Mouse (Mus musculus): ENCODE results near the gene Ctsl. TPM values are rescaled to one million over a fixed set of nuclear protein-coding genes. Genes with fewer than 3 reads are reported as not detected.

The Ctsl gene
- polyA plus RNA-seq, 1 experiment from 2014 or later = 148 TPM

DNA sequence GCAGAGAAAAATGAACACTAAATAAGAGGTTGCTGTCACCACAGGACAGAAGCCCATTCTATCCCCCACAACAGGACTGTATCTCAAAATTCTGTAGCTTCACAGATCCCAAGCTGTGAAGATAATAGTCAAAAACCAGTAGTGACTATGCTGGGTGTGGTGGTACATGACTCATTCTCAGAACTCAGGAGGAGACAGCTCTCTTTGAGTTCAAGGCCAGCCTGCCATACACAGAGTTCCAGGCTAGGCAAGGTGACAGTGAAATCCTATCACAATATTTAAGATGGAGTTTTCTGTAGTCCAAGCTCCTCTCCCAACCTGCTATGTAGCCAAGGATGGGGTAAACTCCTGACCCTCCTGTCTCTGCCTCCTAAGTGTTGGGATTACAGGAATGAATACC is 5.4 kb downstream of the Ctsl start:
- DNase-seq (ENCODE audit: low spot score) (no peak), ATAC-seq (ENCODE audit: insufficient read depth, low FRiP score, low TSS enrichment) (no peak)
- Histone ChIP-seq H3K27ac (ENCODE audit: low read depth, low read length) (no peak overlapping the region), H3K27me3 (ENCODE audit: control insufficient read depth, insufficient read depth, low read length) (no peaks in the 10 kb centered on the region), H3K4me3 (ENCODE audit: low read depth, low read length) (no peak overlapping the region), H3K9ac (ENCODE audit: low read length) (no peak overlapping the region), H3K36me3 (ENCODE audit: control insufficient read depth, insufficient read depth, low read length) (peaks cover 7% of the 10 kb centered on the region), H3K4me1 (ENCODE audit: control insufficient read depth, insufficient read depth, low read length) (no peaks in the 10 kb centered on the region; the same call in 1 of the 2 replicates), H3K4me2 (ENCODE audit: low read depth) (no peak overlapping the region), H3K9me3 (ENCODE audit: control insufficient read depth, low read length) (no peaks in the 10 kb centered on the region)

DNA sequence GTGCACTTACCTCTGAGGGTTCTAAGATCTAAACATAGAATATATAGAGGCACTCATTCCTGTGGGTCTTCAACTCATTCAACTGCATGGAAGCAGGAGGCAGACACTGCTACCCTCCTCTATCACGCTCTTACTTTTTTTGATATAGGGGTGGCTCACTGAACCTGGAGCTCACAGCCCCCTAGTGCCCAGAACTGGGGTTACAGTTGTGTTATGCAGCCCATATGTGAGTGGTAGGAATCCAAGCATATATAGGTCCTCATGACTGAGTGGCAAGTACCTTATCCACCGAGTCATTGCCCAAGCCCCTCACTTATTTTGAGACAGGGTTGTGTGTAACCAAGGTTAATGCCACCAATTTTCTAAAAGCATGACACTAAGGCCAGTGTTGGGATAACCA is 6.4 kb downstream of the Ctsl start:
- Histone ChIP-seq H3K4me2 (ENCODE audit: low read depth) (no peak overlapping the region), H3K9ac (ENCODE audit: low read length) (no peak overlapping the region), H3K36me3 (ENCODE audit: control insufficient read depth, insufficient read depth, low read length) (peaks cover 7% of the 10 kb centered on the region), H3K9me3 (ENCODE audit: control insufficient read depth, low read length) (no peaks in the 10 kb centered on the region), H3K4me1 (ENCODE audit: control insufficient read depth, insufficient read depth, low read length) (no peaks in the 10 kb centered on the region; the same call in 1 of the 2 replicates), H3K27me3 (ENCODE audit: control insufficient read depth, insufficient read depth, low read length) (no peaks in the 10 kb centered on the region), H3K4me3 (ENCODE audit: low read depth, low read length) (no peak overlapping the region), H3K27ac (ENCODE audit: low read depth, low read length) (no peak overlapping the region)
- ATAC-seq (ENCODE audit: insufficient read depth, low FRiP score, low TSS enrichment) = no peak
- DNase-seq (ENCODE audit: low spot score) = peak; percentile 23
- 80% methylated on average over 2 of the region's 2 CpGs for WGBS

DNA sequence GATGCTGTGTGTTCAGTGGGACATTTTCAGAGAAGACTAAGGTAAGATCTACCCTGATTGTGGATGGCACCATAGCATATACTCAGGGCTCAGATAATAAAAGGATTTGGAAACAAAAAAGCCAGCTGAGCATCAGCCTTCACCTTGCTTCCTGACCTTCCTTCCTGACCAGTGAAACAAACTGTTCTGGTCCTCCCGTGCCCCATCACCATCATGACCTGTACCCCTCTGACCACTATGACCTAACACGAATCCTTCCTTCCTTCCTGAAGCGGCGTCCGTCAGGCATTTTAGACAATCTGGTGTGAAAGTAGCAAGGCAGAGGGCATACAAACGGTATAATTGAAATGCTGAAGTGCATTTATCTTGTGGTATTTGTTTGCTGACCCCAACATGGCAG is 8.6 kb downstream of the Ctsl start:
- ATAC-seq (ENCODE audit: insufficient read depth, low FRiP score, low TSS enrichment) = no peak
- Histone ChIP-seq H3K4me2 (ENCODE audit: low read depth) (no peak overlapping the region), H3K4me3 (ENCODE audit: low read depth, low read length) (no peak overlapping the region), H3K36me3 (ENCODE audit: control insufficient read depth, insufficient read depth, low read length) (peaks cover 7% of the 10 kb centered on the region), H3K4me1 (ENCODE audit: control insufficient read depth, insufficient read depth, low read length) (no peaks in the 10 kb centered on the region), H3K27ac (ENCODE audit: low read depth, low read length) (no peak overlapping the region), H3K9me3 (ENCODE audit: control insufficient read depth, low read length) (no peaks in the 10 kb centered on the region), H3K9ac (ENCODE audit: low read length) (no peak overlapping the region), H3K27me3 (ENCODE audit: control insufficient read depth, insufficient read depth, low read length) (no peaks in the 10 kb centered on the region)
- WGBS = 93% methylated on average over 6 of the region's 6 CpGs
- no peak for DNase-seq (ENCODE audit: low spot score)

GRCm38 (mm10) chr13:64361020-64361419 is 9.7 kb downstream of the Ctsl start:
- 90% methylated on average over 3 of the region's 3 CpGs for WGBS
- H3K36me3 ChIP-seq (ENCODE audit: control insufficient read depth, insufficient read depth, low read length) = no peaks in the 10 kb centered on the region; the same call in 1 of the 2 replicates
- no peak overlapping the region for H3K4me2 ChIP-seq (ENCODE audit: low read depth)
- H3K9me3 ChIP-seq (ENCODE audit: control insufficient read depth, low read length) = no peaks in the 10 kb centered on the region
- no peak overlapping the region for H3K9ac ChIP-seq (ENCODE audit: low read length)
- ATAC-seq (ENCODE audit: insufficient read depth, low FRiP score, low TSS enrichment) (no peak), DNase-seq (ENCODE audit: low spot score) (no peak)
- H3K27ac ChIP-seq (ENCODE audit: low read depth, low read length) = no peak overlapping the region
- no peak overlapping the region for H3K4me3 ChIP-seq (ENCODE audit: low read depth, low read length)
- no peaks in the 10 kb centered on the region for H3K27me3 ChIP-seq (ENCODE audit: control insufficient read depth, insufficient read depth, low read length)
- H3K4me1 ChIP-seq (ENCODE audit: control insufficient read depth, insufficient read depth, low read length) = no peaks in the 10 kb centered on the region

DNA sequence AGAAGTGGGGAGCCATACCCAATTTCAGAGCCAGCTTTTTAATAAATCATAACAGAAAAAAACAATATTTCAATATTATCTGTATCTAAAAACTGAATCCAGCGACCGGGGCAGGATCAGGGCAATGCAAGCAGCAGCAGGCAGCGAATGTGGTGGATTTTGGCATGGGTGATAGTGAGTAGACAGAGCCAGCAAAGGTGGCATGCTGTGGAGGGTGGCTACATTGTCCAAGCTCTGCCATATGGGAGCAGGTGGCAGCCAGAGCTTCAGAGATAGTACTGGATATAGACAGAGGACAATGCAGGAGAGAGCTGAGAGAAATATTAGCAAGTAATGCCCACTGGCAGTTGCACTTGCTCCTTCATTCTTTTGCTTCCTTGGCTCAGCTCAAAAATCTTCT is 11.0 kb downstream of the Ctsl start:
- Histone ChIP-seq H3K27me3 (ENCODE audit: control insufficient read depth, insufficient read depth, low read length) (no peaks in the 10 kb centered on the region), H3K9me3 (ENCODE audit: control insufficient read depth, low read length) (no peaks in the 10 kb centered on the region), H3K27ac (ENCODE audit: low read depth, low read length) (no peak overlapping the region), H3K4me2 (ENCODE audit: low read depth) (no peak overlapping the region), H3K4me3 (ENCODE audit: low read depth, low read length) (no peak overlapping the region), H3K4me1 (ENCODE audit: control insufficient read depth, insufficient read depth, low read length) (no peaks in the 10 kb centered on the region), H3K9ac (ENCODE audit: low read length) (no peak overlapping the region), H3K36me3 (ENCODE audit: control insufficient read depth, insufficient read depth, low read length) (no peaks in the 10 kb centered on the region; the same call in 1 of the 2 replicates)
- WGBS = 89% methylated on average over 3 of the region's 3 CpGs
- no peak for ATAC-seq (ENCODE audit: insufficient read depth, low FRiP score, low TSS enrichment)
- DNase-seq (ENCODE audit: low spot score) = no peak

DNA sequence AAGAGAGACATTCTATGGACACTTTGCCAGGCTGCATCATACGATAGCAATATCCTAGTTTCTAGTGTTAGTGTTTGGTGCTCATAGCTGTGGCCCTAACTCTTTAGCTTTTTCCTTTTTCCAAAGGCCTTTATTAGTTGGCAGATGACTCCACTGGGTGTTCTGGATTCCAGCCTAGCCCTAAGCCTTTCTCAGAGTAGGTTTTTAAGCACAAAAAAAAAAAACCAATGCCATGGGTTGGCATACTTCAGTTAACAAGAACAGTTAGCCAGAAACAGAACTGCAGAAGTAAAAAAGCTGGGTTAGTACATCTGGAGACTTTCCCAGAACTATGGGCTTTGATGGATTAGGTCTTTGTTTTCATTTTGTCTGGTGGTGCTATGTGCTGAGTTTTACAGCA is 12.2 kb downstream of the Ctsl start:
- no peaks in the 10 kb centered on the region for H3K27me3 ChIP-seq (ENCODE audit: control insufficient read depth, insufficient read depth, low read length)
- no peak for ATAC-seq (ENCODE audit: insufficient read depth, low FRiP score, low TSS enrichment)
- 89% methylated on average over 1 of the region's 1 CpGs for WGBS

GRCm38 (mm10) chr13:64357389-64357788 is 13.3 kb downstream of the Ctsl start:
- Histone ChIP-seq H3K27ac (ENCODE audit: low read depth, low read length) (no peak overlapping the region), H3K4me2 (ENCODE audit: low read depth) (no peak overlapping the region), H3K36me3 (ENCODE audit: control insufficient read depth, insufficient read depth, low read length) (no peaks in the 10 kb centered on the region; the same call in 1 of the 2 replicates), H3K9ac (ENCODE audit: low read length) (no peak overlapping the region), H3K27me3 (ENCODE audit: control insufficient read depth, insufficient read depth, low read length) (no peaks in the 10 kb centered on the region), H3K9me3 (ENCODE audit: control insufficient read depth, low read length) (no peaks in the 10 kb centered on the region), H3K4me3 (ENCODE audit: low read depth, low read length) (no peak overlapping the region), H3K4me1 (ENCODE audit: control insufficient read depth, insufficient read depth, low read length) (no peaks in the 10 kb centered on the region)
- DNase-seq (ENCODE audit: low spot score) (no peak), ATAC-seq (ENCODE audit: insufficient read depth, low FRiP score, low TSS enrichment) (no peak)
- WGBS = 79% methylated on average over 5 of the region's 5 CpGs

More for the DNA sequence above, 12.2 kb downstream of the Ctsl start:
- no peak overlapping the region for H3K27ac ChIP-seq (ENCODE audit: low read depth, low read length)
- no peaks in the 10 kb centered on the region; the same call in 1 of the 2 replicates for H3K36me3 ChIP-seq (ENCODE audit: control insufficient read depth, insufficient read depth, low read length)
- no peak overlapping the region for H3K4me3 ChIP-seq (ENCODE audit: low read depth, low read length)
- H3K4me1 ChIP-seq (ENCODE audit: control insufficient read depth, insufficient read depth, low read length) = no peaks in the 10 kb centered on the region
- H3K9ac ChIP-seq (ENCODE audit: low read length) = no peak overlapping the region
- no peaks in the 10 kb centered on the region for H3K9me3 ChIP-seq (ENCODE audit: control insufficient read depth, low read length)
- H3K4me2 ChIP-seq (ENCODE audit: low read depth) = no peak overlapping the region
- DNase-seq (ENCODE audit: low spot score) = no peak

GRCm38 (mm10) chr13:64349474-64349873 is 21.2 kb downstream of the Ctsl start:
- Histone ChIP-seq H3K4me1 (ENCODE audit: control insufficient read depth, insufficient read depth, low read length) (no peaks in the 10 kb centered on the region), H3K9me3 (ENCODE audit: control insufficient read depth, low read length) (no peaks in the 10 kb centered on the region), H3K27ac (ENCODE audit: low read depth, low read length) (no peak overlapping the region), H3K4me2 (ENCODE audit: low read depth) (no peak overlapping the region), H3K27me3 (ENCODE audit: control insufficient read depth, insufficient read depth, low read length) (no peaks in the 10 kb centered on the region), H3K36me3 (ENCODE audit: control insufficient read depth, insufficient read depth, low read length) (no peaks in the 10 kb centered on the region), H3K4me3 (ENCODE audit: low read depth, low read length) (no peak overlapping the region), H3K9ac (ENCODE audit: low read length) (no peak overlapping the region)
- 77% methylated on average over 2 of the region's 2 CpGs for WGBS
- ATAC-seq (ENCODE audit: insufficient read depth, low FRiP score, low TSS enrichment) (no peak), DNase-seq (ENCODE audit: low spot score) (no peak)

- H3K36me3 ChIP-seq (ENCODE audit: control insufficient read depth, insufficient read depth, low read length) = no peaks in the 10 kb centered on the region
- H3K27ac ChIP-seq (ENCODE audit: low read depth, low read length) = no peak overlapping the region
- no peaks in the 10 kb centered on the region for H3K27me3 ChIP-seq (ENCODE audit: control insufficient read depth, insufficient read depth, low read length)
- H3K4me2 ChIP-seq (ENCODE audit: low read depth) = peak overlapping the region; percentile 66
- H3K9ac ChIP-seq (ENCODE audit: low read length) = peak overlapping the region; percentile 44; the same call in 1 of the 2 replicates
- DNase-seq (ENCODE audit: low spot score) (peak; percentile 27), ATAC-seq (ENCODE audit: insufficient read depth, low FRiP score, low TSS enrichment) (peak; percentile 65; the same call in 1 of the 2 replicates)
- H3K4me3 ChIP-seq (ENCODE audit: low read depth, low read length) = peak overlapping the region; percentile 30
- H3K9me3 ChIP-seq (ENCODE audit: control insufficient read depth, low read length) = no peaks in the 10 kb centered on the region
- H3K4me1 ChIP-seq (ENCODE audit: control insufficient read depth, insufficient read depth, low read length) = no peaks in the 10 kb centered on the region
- 2% methylated on average over 9 of the region's 9 CpGs for WGBS
Measured at GRCm38 (mm10) chr13:64344082-64344501, 26.6 kb downstream of the Ctsl start.

All from neural tube, embryonic 11.5 days (tissue).